Mouse (Mus musculus) kidney, adult 11 months (tissue): ENCODE measurements at regions not wholly inside any gene's neighbourhood (a gene's known extent, or its start where the extent isn't known, plus 50 kb on each side); places are given as distances from the start of the nearest gene placed in this dataset.

ENCODE experiments used
- DNase-seq: peaks from one replicate; pipeline ENCODE4 v3.0.0; 2022

DNA sequence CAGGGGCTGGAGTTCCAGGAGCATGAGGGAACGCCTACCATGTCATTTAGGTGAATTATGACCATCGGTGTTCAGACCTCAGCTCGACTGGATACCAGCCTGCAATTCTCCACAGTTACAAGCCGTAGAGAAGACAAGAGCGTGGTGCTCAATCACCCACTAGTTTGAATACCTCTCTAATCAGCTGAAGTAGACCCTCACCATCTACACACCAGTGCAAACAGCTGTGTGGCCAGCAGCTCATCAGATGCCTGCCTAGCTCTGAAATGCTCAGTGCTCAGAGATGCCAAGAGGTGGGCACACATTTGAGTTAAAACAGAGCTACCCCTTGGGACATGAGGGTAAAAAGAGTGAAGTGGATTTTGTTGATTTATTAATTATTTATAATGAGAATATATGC lies 660.2 kb downstream of the Magi1 start:
- no peak for DNase-seq

DNA sequence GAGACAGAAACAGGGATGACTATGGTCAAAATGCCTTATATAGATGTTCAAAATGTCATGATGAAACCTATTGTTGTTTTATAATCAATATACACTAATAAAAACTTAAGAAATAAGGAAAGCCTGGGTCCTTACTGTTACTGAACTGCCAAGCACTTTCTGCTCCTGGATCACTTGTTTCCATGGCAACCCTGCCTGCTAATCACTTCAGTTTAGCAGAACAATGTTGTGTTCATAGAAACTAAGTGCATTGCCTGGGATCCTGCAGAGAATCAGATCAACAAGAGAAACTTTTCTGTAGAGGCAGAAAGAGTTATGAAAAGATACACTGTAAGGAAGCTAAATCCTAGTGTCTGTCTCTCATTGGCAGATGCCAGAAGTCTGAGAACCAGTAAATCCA lies 666.8 kb downstream of the Magi1 start:
- no peak for DNase-seq

DNA sequence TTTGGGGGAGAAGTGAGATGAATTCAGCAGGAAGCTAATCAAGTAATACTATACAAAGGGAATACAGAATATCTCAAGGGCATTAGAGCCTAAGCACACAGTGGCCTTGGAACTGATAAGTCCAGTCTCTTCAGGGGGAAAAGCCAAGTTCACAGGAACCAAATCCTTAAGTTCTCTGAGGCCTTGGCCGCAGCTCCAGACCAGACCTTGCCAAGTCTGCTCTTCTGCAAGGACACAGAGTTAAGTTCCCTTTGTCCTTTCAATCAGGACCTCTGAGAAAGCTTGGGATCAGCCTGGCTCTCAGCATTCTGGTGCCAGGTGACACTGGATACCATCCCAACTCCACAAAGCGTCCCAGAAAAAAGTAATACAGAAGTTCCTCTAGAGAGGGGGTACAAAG lies 657.1 kb upstream of the Adamts9 start:
- no peak for DNase-seq

DNA sequence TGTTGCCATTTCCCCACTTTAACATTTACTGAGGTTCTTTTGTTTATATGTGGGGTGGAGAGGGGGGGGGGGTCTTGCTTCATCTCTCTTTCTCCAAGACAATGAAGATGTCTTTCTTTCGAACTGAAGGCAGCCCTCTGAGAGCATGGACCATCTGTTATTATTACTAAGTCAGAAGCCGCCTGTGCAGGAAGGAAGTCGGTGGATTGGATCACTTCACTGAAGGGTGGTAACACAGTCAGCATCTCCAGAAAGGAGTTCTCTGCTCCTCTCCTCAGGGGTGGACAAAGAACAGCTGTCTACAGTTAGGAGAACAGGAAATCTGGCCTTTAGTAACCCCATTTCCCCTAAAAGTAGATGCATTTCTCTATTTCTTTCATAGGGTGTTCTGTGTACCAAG lies 656.1 kb upstream of the Adamts9 start:
- DNase-seq = no peak

DNA sequence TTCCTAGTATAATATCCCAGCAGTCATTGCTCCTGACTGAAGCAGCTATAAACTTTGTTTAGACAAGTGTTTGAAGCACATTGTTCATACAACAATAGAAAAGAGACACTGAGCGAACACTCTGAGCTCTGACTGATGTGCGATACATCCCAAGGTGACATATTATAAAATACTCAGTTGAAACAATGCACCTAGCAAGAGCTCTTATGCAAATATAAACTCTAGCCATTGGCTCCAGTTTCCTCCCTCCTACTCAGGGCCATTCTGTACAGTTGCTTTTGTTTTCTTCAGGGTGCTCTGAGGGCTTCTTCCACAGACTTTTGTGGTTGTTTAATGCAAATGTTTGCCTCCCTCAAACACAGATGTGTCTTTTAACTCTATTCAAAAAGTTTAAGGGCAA lies 646.6 kb upstream of the Adamts9 start:
- DNase-seq = no peak

DNA sequence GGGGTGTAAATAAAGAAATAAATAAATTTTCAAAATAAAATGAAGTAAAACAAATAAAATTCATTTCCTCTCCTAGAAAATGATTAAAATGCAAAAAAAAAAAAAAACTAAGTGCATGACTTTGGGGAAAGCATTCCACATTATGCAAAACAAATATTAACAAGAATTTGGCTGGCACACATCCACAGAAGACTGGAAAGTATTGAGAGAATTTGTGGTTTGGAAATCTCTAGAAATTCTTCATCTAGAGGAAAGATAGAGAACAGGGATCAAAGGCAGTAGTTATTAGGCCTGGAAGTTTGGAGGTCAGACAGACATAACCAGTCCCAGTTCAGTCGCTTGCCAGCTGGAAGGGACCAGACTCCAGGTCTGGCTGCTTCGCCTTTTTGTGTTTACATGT lies 643.6 kb upstream of the Adamts9 start:
- no peak for DNase-seq

DNA sequence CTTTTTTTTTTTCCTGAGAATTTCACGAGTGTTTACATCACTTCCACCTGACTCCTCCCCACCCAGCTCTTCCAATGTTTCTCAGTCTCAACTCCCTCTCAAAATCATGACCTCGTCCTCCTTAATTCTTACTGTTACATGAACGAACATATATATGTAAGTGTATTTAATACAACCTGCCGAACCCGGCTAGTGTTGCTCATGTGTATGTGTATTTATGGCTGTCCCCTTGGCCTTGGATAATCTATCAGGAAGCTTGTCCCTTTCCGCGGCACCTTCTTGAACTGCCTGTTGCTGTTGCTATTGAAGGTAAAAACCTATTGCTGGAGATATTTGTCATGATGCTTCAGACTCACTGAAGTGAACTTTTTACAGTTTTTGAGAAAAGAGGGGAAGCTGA lies 637.8 kb upstream of the Adamts9 start:
- no peak for DNase-seq

DNA sequence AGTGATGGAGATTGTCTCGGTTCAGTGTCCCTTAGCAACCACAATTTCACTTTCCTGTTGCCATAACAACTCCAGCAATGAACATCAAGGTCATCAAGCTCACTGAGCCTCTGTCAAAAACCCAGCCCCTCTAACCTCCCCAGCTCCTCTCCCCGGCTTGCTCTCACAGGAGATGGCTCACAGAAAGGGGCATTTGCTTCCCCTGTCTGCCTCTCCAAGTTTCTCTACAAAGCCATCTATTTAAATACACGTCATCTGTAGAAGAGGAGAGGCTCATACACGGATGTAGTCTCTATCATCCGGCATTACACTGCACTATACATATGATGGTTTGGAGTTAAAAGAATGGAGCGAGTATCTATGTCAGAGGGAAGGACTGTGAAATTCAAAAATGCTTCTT lies 637.4 kb upstream of the Adamts9 start:
- DNase-seq = no peak

DNA sequence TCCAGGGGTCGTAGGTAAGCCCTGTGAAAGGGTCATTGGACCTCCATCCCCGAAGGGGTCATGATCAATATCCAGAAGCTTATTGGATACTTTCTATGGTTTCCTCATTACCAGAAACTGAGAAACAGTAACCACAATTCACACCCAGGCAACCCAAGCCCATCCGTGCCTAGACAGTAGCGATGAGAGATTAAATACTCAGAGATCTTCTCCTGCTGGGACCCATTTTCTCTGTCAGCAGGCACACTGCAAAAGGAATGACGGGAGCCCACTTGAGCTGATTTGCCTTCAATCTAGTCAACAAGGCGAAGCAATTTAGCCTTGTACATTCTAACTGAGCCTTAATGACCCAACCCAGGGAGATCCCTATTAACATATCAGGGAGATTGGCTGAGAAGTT lies 632.0 kb upstream of the Adamts9 start:
- DNase-seq = no peak

DNA sequence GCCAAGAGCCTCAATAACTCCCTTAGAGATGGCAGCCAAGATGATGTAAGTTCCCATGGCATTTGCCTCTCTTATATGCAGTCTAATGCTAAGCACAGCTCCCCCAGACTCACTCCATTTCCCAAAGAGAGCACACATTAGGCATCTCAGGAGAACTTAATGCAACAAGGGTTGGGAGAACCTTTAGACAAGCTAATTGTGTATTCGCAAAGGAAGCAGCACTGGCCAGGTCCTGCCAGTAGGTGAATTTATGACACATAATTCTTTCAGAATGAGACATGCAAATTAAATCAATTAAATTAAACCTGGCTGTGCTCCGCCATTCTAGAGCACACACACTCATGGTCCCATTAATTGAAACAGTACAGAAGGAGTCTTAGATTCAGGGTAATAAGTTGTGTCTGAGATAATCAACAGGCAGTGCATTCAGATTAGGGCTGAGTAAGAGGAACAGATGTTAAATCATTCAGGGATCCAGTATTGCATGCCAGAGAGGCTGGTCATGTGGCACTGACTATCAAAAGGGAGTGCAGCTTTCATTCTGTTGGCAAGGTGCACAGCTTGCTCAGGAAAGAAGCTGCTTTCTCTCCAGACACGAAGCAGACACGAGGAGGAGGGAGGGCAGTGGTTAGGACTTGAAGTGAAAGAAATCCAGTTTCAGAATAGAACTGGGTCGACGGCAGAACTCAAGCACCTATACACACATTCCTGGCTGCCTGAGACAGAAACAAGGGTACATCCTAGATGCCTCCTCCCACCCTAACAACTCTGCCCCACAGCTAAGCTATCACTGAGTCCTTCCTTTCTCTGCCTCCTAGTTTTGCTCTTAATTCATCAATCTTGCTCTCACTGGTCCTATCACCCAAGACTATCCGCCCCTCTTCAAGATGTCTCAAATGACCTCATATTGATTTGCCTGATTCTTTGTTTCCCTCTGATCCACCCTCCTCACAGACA lies 630.7 kb upstream of the Adamts9 start:
- no peak for DNase-seq

DNA sequence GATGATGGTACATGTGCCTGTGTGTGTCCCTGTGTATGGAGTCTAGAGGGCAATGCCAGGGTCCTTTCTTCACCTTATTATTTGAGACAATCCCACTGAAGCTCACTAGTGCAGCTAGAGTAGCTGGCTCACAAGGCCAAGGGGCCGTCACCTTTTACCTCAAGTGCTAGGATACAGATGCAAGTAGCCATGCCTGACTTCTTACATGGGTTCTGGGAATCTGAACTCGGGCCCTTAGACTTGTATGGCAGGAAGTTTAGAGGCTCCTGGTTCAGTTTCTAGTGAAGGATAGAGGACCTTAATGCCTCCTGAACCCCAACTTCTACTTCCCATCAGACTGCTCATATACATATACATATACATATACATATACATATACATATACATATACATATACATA lies 626.6 kb upstream of the Adamts9 start:
- no peak for DNase-seq

DNA sequence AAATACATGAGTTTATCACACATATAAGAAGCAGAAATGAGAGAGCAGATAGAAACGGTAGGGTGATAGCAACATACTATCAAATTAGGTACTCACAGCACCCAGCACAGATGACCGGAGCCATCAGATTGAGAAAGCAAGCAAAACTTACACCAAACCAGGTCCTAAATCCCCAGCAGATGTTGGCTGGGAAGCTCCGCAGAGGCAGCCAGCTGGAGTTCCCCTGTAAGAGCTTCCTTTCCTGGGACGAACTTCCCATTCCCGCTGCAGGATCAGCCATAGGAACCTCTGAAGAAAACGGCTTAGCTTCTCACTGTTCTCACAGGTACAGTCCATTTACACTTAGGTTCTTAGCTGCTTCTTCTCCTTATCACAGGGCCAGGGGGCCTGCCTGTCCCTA lies 625.9 kb upstream of the Adamts9 start:
- no peak for DNase-seq

DNA sequence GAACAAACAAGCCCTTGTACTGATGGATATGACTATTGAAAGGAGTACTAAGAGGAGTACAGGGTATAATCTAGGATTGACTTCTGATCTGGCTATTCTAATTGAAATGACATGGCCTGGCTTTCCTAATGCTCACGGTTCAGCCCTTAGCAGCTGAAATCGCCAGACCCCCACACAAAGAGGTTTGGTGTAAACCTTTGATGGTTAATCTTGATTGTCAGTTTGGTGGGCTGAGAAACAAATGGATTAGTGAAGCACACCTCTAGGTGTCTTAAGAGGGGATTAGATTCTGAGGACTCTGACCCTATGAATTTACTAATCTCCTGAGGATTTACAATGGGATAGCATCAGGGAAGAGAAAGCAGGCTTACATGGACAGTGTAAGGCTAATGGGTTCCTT lies 623.4 kb upstream of the Adamts9 start:
- no peak for DNase-seq

DNA sequence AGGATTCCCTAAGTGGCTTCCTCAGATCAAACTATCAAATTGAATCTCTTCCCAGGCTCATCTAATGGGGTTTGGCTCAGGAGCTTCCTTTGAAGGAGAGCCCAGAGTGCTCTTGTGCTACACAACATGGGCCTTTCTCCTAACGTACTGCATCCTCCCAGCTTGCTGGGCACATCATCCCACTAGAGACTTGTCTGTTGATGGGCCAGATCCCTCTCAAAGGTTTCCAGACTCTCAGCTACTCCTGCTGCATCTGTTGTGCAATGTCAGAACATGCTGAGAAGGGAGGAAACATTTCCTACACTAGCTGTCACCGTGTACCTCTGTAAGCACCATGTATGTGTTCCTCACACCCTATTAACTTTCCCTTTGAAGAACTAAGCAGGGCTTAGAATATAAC lies 605.0 kb upstream of the Adamts9 start:
- no peak for DNase-seq

DNA sequence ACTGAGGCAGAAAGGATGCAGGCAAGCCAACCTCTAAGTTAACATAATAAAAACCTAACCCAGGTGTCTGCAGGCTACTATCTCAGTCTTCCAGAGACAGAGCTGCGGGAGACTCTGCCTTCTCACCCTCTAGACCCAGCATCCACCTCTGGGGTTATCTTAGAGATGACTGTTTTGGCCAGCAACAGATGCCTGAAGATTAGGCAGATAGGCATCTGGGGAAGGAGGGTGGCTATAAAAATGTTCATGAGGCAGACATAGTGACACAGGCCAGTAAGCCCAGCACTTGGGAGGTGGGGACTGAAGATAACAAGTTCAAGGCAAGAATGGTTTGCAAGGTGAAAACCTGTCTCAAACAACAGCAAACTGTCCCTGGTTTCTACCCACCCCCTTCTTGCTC lies 601.0 kb upstream of the Adamts9 start:
- DNase-seq = no peak

DNA sequence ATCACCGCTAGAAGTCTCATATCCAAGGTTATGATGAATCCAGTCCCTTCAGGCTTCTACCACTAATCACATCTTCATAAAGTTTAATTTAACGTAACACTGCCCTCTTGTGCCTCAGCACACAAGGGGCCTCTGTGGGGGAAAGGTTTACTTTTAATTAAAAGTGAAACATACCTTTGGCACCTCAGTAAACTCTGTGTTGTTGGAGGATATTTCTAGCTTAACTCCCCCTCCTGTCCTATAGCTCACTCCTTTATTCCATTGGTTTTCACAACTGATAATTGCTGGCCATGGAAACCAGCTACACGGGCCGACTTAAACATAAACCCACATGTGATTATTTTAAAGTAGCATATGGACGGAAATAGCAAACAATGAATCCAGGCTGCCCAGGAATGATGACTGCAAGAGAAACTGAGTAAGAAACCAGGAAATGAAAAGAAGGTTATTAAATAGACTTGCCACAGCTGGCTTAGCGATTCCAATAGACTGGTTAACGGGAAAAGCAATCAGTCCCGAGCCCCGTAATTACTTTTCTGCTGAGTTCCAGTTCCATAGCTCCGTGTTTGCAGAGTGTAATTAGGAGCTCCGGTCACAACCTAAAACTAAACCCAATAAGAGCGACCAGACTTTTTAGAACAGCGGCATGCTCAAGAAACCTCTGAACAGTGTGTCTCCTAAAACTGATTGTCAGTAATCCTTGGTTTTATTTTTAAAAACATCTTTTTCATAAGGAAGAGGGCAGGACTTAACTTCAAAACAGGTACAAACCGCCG lies 600.2 kb upstream of the Adamts9 start:
- DNase-seq = no peak

DNA sequence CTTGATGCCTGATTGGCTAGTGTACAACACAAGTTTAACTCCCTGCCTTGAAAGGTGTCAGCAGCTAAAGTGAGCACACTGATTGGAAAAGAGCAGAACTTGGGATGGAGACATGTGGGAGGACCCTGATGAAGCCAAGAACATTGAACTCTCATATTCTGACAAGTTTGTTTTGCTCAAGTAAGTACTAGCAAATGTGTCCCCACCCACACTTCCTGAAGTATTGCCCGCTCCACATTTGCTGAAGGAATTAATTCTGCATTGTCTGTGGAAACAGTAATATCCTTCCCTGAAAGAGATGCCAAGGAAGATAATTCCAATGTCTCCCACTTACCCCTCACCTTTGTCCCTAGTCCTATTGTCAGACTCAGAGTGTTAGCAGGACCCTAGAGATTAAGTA lies 596.3 kb upstream of the Adamts9 start:
- DNase-seq = no peak

DNA sequence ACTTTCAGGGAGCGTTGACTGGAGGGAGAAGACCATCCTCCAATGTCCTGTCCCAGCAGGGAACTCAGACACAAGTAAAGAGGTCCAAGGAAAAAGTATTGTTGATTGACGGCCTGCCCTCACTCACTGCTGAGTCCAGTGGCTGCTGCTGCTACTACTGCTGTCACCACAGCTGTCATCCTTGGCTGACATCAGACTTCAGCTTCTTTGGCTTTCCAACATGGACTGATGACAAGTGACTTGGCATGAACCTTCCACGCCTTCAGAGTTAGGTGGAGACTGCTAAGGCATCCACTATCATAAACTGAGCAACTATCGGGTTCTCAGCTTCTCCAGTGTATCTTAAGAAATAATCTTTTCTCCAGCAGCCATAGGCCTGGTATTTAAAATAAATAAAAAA lies 595.9 kb upstream of the Adamts9 start:
- DNase-seq = no peak

DNA sequence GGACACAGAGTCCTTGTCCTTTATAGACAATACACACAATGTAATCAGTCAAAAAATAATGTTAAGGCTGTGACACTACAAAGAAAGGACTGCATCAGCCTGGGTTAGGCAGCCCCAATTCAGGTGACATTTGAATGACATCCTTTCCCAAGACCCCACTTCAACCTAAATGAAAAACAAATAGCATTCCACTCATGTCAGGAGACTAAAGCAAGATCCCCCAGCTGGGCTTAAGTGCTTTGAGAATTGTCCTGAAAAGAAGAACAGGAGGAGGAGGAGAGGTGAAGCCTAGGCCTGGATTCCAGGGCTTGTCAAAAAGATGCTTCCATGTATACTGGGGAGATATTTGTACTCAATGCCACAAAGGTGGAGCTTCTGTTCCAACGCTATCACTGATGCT lies 594.7 kb upstream of the Adamts9 start:
- no peak for DNase-seq

DNA sequence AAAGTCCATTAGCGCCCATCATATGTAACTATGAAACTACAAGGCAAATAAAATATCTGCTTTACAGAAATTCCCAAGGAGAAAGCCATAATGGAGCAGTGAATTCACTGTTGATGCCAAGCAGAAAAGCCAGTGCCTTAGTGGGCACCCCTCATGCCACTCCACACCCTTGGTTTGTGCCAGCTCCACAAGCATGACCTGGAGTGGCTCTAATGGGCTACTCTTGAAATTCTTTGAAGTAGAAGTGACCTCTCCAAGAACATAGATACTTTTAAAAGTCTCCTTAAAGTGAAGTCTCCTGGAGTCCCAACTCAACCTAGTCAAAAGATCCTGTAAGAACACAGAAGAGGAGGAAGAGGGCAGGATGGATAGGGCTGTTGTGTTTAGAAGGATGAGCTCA lies 593.8 kb upstream of the Adamts9 start:
- no peak for DNase-seq

DNA sequence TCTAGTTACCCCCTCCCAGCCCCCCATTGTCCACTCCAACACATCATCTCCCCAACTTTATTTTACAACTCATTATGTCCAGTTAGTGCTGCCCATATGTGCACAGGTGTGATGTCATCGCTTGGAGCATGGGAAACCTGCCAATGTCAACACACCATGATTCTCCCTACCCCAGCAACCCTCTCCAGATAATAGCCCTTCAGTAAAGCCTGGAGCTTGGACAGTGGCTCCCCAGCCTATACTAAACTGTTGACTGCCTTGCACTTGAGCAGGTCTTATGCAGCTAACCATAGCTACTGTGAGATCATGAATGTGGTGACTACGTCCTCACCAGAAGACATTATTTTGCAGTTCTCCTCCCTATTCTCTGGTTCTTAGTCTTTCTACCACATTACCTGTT lies 570.5 kb upstream of the Adamts9 start:
- DNase-seq = no peak

DNA sequence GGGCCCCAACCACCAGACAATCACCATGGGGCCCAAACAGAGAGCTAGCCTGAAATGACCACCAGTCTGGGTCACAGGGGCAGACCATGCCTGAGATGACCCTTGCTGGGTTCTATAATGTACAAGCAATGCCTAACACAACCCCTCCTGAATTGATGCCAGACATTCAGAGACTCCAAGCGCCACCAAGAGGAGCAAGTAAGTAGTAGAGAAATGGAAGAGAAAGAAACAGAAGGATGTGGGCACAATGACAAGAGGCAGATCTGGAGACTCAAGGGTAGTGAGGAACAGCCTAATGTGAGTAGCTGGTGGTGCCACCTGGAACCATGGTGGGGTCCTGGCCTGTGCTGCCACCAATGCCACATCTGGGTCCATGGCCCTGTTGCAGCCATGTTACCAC lies 566.6 kb upstream of the Adamts9 start:
- no peak for DNase-seq

DNA sequence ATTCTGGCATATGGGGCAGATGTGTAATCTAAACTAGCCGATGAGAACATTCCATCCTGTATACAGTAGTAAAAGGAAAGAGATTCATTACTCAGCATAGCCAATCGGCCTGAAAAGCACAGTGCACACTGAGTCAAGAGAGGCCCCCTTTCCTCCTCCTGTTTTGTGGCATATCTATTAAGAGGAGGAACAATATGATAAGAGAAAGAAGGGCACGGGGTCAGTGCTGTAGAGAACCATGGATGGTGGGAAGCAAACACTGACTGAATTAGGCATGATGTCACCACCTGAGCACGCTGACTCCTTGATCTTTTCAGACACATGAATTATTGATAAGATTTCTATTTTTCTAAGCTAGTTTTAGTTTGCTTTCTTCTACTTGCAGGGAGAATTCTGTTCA lies 554.5 kb upstream of the Adamts9 start:
- no peak for DNase-seq

DNA sequence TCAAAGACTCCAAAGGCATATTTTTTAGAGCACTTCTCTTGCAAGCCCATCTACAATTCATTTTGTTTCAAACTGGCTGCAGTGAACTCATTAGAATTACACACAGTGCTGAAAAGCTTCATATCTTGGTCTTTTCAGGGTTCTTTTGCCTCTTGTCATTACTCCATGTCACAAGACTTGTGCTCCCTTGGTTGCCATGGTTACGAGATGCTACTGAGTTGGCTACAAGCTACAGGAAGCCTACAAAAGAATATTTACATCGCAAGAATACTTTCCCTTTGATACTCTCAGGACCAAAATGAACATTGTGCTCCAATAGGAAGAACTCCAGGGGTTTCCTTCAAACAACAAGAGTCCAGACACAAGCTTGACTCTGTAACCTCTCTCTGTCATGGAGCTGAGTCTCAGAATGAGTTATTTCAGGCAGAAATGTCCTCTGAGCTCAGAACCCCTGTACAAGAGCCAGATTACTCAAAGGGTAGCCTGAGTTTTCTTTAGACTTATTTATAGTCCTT lies 545.2 kb upstream of the Adamts9 start:
- DNase-seq = no peak
